Mouse (Mus musculus): ENCODE results near the gene Eif5a.

GRCm38 (mm10) chr11:69872451-69872850 is 49.3 kb downstream of the Eif5a start:
- TF ChIP-seq POLR2A (IDR thresholded peaks at IDR 0.05; ENCODE audit: borderline replicate concordance, insufficient read depth, low read length): no peak
- TF ChIP-seq CTCF (IDR thresholded peaks at IDR 0.05; ENCODE audit: borderline replicate concordance, insufficient read depth, low read depth, low read length): no peak

Data from cerebellum, adult 2 months (tissue).